Mouse (Mus musculus) gastrocnemius, postnatal 4 days (tissue): ENCODE results near the gene Fgf6. TPM values are rescaled to one million over a fixed set of nuclear protein-coding genes. Genes with fewer than 3 reads are reported as not detected.

ENCODE experiments used
- total RNA-seq, 2 experiments: library from RNA; stranded (reverse); gene quantifications; 2 replicates each; pipeline ENCODE4 v1.2.3; 2021

The Fgf6 gene
- total RNA-seq, 2 experiments from 2014 or later, result 8.2 to 9.7 TPM

Other genes with a start within 250 kb of the Fgf6 start
- 100 to 1,000 TPM; 230 to 236 TPM for gene Ndufa9, start 166.4 kb upstream of the Fgf6 start, total RNA-seq
- gene Akap3, start 162.5 kb upstream of the Fgf6 start, total RNA-seq, result not detected
- not detected for gene Dyrk4, start 93.7 kb upstream of the Fgf6 start, total RNA-seq
- 10 to 100 TPM; 13.6 to 17.3 TPM for gene Rad51ap1, start 76.0 kb upstream of the Fgf6 start, total RNA-seq
- gene D6Wsu163e, start 75.6 kb upstream of the Fgf6 start, total RNA-seq, result 10 to 100 TPM; 12.9 to 14.4 TPM
- under 1 TPM in 1 of 2 experiments, not detected in 1; 0.20 TPM for gene Fgf23, start 57.3 kb downstream of the Fgf6 start, total RNA-seq
- 10 to 100 TPM; 10.4 to 10.9 TPM for gene Tigar, start 94.0 kb downstream of the Fgf6 start, total RNA-seq
- gene Ccnd2, start 136.6 kb downstream of the Fgf6 start, total RNA-seq, result 10 to 100 TPM; 80.7 to 85.3 TPM